Mouse (Mus musculus) brain, embryonic 14.5 days (tissue): ENCODE results near the gene Eml2. TPM values are rescaled to one million over a fixed set of nuclear protein-coding genes. Genes with fewer than 3 reads are reported as not detected.

Experiments
- DNase-seq: peaks from one replicate; pipeline ENCODE4 v3.0.0-alpha.2; 2011; ENCODE audit warnings: low read depth
- CTCF ChIP-seq: fragments of 200-500 bp; IDR thresholded peaks from 2 replicates; pipeline ENCODE4 v1.5.1; 2012; ENCODE audit warnings: inconsistent platforms, mild to moderate bottlenecking, moderate library complexity, borderline replicate concordance; ENCODE audit not compliant: insufficient read depth, insufficient read length; ENCODE audit errors: extremely low read depth
- POLR2A ChIP-seq: fragments of 200-500 bp; IDR thresholded peaks from 2 replicates; pipeline ENCODE4 v1.6.1; 2012; ENCODE audit warnings: mild to moderate bottlenecking, inconsistent platforms, borderline replicate concordance; ENCODE audit not compliant: poor library complexity, insufficient read depth, insufficient read length, severe bottlenecking; ENCODE audit errors: extremely low read depth
- polyA plus RNA-seq: library from polyadenylated mRNA; depleted of rRNA; stranded (reverse); fragments of >200 nt; gene quantifications from 2 replicates; pipeline ENCODE4 v1.2.3, GENCODE M21; 2012

Gene Eml2
- polyA plus RNA-seq, 1 experiment, result 42.4 TPM

GRCm38 (mm10) chr7:19208944-19209472 lies 32.8 kb downstream of the Eml2 start:
- DNase-seq, result peak; percentile 68
- peak; percentile 57; the same call in 1 of the 2 replicates for TF ChIP-seq CTCF
- no peak for TF ChIP-seq POLR2A

GRCm38 (mm10) chr7:19209494-19209893 lies 33.3 kb downstream of the Eml2 start:
- DNase-seq, result no peak
- TF ChIP-seq POLR2A, result no peak
- TF ChIP-seq CTCF, result no peak

- no peak for TF ChIP-seq POLR2A
- peak; percentile 34; the same call in 1 of the 2 replicates for TF ChIP-seq CTCF
- no peak for DNase-seq
These were observed 33.8 kb downstream of the Eml2 start for GRCm38 (mm10) chr7:19210010-19210409.

GRCm38 (mm10) chr7:19211041-19211675 lies 34.9 kb downstream of the Eml2 start:
- no peak for TF ChIP-seq CTCF
- no peak for TF ChIP-seq POLR2A
- DNase-seq, result no peak

- TF ChIP-seq CTCF (no peak), POLR2A (0 out of 2 replicates have a peak, but pooled peaks have one; percentile 7)
- DNase-seq, result peak; percentile 40
These were observed 36.0 kb downstream of the Eml2 start, which contains the start of gene Gpr4 for GRCm38 (mm10) chr7:19211996-19212755. Gpr4 (plus strand) TSS chr7:19212538.

- TF ChIP-seq CTCF (no peak), POLR2A (no peak)
- DNase-seq, result no peak
These were observed 37.2 kb downstream of the Eml2 start for GRCm38 (mm10) chr7:19213385-19213784.

GRCm38 (mm10) chr7:19214369-19214768 lies 38.1 kb downstream of the Eml2 start:
- TF ChIP-seq POLR2A (no peak), CTCF (no peak)
- no peak for DNase-seq

- TF ChIP-seq CTCF (no peak), POLR2A (no peak)
- DNase-seq, result no peak
These were observed 38.7 kb downstream of the Eml2 start for GRCm38 (mm10) chr7:19214940-19215339.

GRCm38 (mm10) chr7:19217492-19217891 lies 41.3 kb downstream of the Eml2 start:
- TF ChIP-seq CTCF, result no peak
- TF ChIP-seq POLR2A, result no peak
- no peak for DNase-seq

GRCm38 (mm10) chr7:19217944-19218343 lies 41.7 kb downstream of the Eml2 start:
- no peak for DNase-seq
- TF ChIP-seq POLR2A (no peak), CTCF (no peak)

- TF ChIP-seq CTCF (no peak), POLR2A (no peak)
- DNase-seq, result no peak
These were observed 43.8 kb downstream of the Eml2 start for GRCm38 (mm10) chr7:19220061-19220460.

- TF ChIP-seq CTCF (no peak), POLR2A (no peak)
These were observed 46.0 kb downstream of the Eml2 start for GRCm38 (mm10) chr7:19222189-19222588.

GRCm38 (mm10) chr7:19222875-19223274 lies 46.7 kb downstream of the Eml2 start:
- TF ChIP-seq POLR2A, result no peak
- TF ChIP-seq CTCF, result no peak
- DNase-seq, result no peak

More at GRCm38 (mm10) chr7:19222189-19222588, 46.0 kb downstream of the Eml2 start:
- no peak for DNase-seq
